Mouse (Mus musculus) bone marrow, adult 2 months (tissue): Measurements from ENCODE around the gene Pimreg. TPM values are rescaled to one million over a fixed set of nuclear protein-coding genes. Genes with fewer than 3 reads are reported as not detected.

Experiments
- H3K27ac ChIP-seq: fragments of 200-500 bp; 2 replicates; pipeline ENCODE4 v1.5.1; 2012; ENCODE audit warnings: low read depth, mild to moderate bottlenecking, control low read depth, inconsistent platforms, low read length; ENCODE audit not compliant: control insufficient read depth, poor library complexity, insufficient read depth
- H3K4me1 ChIP-seq: fragments of 200-500 bp; 2 replicates; pipeline ENCODE4 v1.6.1; 2011; ENCODE audit warnings: low read length; ENCODE audit not compliant: control insufficient read depth, insufficient read depth
- H3K4me3 ChIP-seq: fragments of 200-500 bp; replicated peaks from 2 replicates; pipeline ENCODE3; 2011; ENCODE audit warnings: mild to moderate bottlenecking, low read depth, low read length, control low read depth; ENCODE audit not compliant: control insufficient read depth
- CTCF ChIP-seq: fragments of 200-500 bp; IDR thresholded peaks from 2 replicates; pipeline ENCODE4 v1.5.1; 2011; ENCODE audit warnings: low read length, control low read depth; ENCODE audit not compliant: control insufficient read depth, insufficient read depth
- POLR2A ChIP-seq: fragments of 200-500 bp; IDR thresholded peaks from 2 replicates; pipeline ENCODE4 v1.6.1; 2011; ENCODE audit warnings: low read depth, mild to moderate bottlenecking, control low read depth, low read length, borderline replicate concordance; ENCODE audit not compliant: control insufficient read depth
- WGBS: fragments of 180-500 bp; shearing (Covaris S2); methylation state at CpG from one replicate; pipeline ENCODE4 v1.1.7; 2018; 5-methylcytosine and 5-hydroxymethylcytosine counted together
- polyA plus RNA-seq: library from polyadenylated mRNA; stranded (reverse); fragments of >200 nt; gene quantifications from 2 replicates; pipeline ENCODE4 v1.2.4, GENCODE M21; 2011; ENCODE audit warnings: low replicate concordance; ENCODE audit not compliant: missing spikeins, insufficient read depth, insufficient read length

Gene Pimreg
- polyA plus RNA-seq, 1 experiment, result 14.0 TPM

- 5% methylated on average over 45 of the region's 45 CpGs for WGBS
- H3K4me1 ChIP-seq, result no peaks in the 10 kb centered on the region; the same call in 1 of the 2 replicates
- no peak overlapping the region for H3K27ac ChIP-seq
- no peak overlapping the region for H3K4me3 ChIP-seq
- no peak for TF ChIP-seq POLR2A
- no peak for TF ChIP-seq CTCF
Measured at GRCm38 (mm10) chr11:72050895-72051858, 9.3 kb downstream of the Pimreg start.

- no peak overlapping the region for H3K4me3 ChIP-seq
- H3K4me1 ChIP-seq, result no peaks in the 10 kb centered on the region
- no peak overlapping the region for H3K27ac ChIP-seq
- TF ChIP-seq CTCF (no peak), POLR2A (no peak)
- 26% methylated on average over 3 of the region's 3 CpGs for WGBS
Measured at GRCm38 (mm10) chr11:72052221-72052620, 10.4 kb downstream of the Pimreg start.

GRCm38 (mm10) chr11:72052636-72053035, 10.8 kb downstream of the Pimreg start:
- H3K27ac ChIP-seq, result no peak overlapping the region
- no peak overlapping the region for H3K4me3 ChIP-seq
- WGBS, result 9% methylated on average over 5 of the region's 5 CpGs
- no peak for TF ChIP-seq POLR2A
- peak; percentile 86 for TF ChIP-seq CTCF
- H3K4me1 ChIP-seq, result no peaks in the 10 kb centered on the region

- H3K4me3 ChIP-seq, result no peak overlapping the region
- WGBS, result 54% methylated on average over 2 of the region's 2 CpGs
- H3K27ac ChIP-seq, result no peak overlapping the region
- H3K4me1 ChIP-seq, result no peaks in the 10 kb centered on the region
- TF ChIP-seq CTCF (no peak), POLR2A (no peak)
Measured at GRCm38 (mm10) chr11:72055176-72055575, 13.3 kb downstream of the Pimreg start.

- Histone ChIP-seq H3K4me1 (no peaks in the 10 kb centered on the region), H3K27ac (no peak overlapping the region), H3K4me3 (no peak overlapping the region)
- WGBS, result 65% methylated on average over 3 of the region's 3 CpGs
- TF ChIP-seq POLR2A, result no peak
- no peak for TF ChIP-seq CTCF
Measured at GRCm38 (mm10) chr11:72057166-72057565, 15.3 kb downstream of the Pimreg start.

- no peak overlapping the region for H3K4me3 ChIP-seq
- H3K4me1 ChIP-seq, result no peaks in the 10 kb centered on the region
- H3K27ac ChIP-seq, result no peak overlapping the region
- 59% methylated on average over 9 of the region's 9 CpGs for WGBS
- no peak for TF ChIP-seq POLR2A
- TF ChIP-seq CTCF, result no peak
Measured at GRCm38 (mm10) chr11:72060416-72060815, 18.6 kb downstream of the Pimreg start.

GRCm38 (mm10) chr11:72061093-72061620, 19.3 kb downstream of the Pimreg start:
- Histone ChIP-seq H3K27ac (no peak overlapping the region), H3K4me3 (no peak overlapping the region), H3K4me1 (no peaks in the 10 kb centered on the region)
- WGBS, result 82% methylated on average over 13 of the region's 13 CpGs
- no peak for TF ChIP-seq POLR2A
- no peak for TF ChIP-seq CTCF

- H3K4me1 ChIP-seq, result no peaks in the 10 kb centered on the region
- H3K4me3 ChIP-seq, result no peak overlapping the region
- no peak overlapping the region for H3K27ac ChIP-seq
- WGBS, result 60% methylated on average over 6 of the region's 6 CpGs
- TF ChIP-seq POLR2A, result no peak
- no peak for TF ChIP-seq CTCF
Measured at GRCm38 (mm10) chr11:72064414-72064813, 22.6 kb downstream of the Pimreg start.

- no peak for TF ChIP-seq CTCF
- no peak for TF ChIP-seq POLR2A
- H3K4me1 ChIP-seq, result no peaks in the 10 kb centered on the region
- 72% methylated on average over 8 of the region's 8 CpGs for WGBS
- H3K27ac ChIP-seq, result no peak overlapping the region
- no peak overlapping the region for H3K4me3 ChIP-seq
Measured at GRCm38 (mm10) chr11:72065103-72065502, 23.3 kb downstream of the Pimreg start.
